Mouse (Mus musculus) liver, adult 2 months (tissue): ENCODE measurements around the gene Agap1.

Source experiments
- CTCF ChIP-seq: fragments of 200-500 bp; IDR thresholded peaks from 2 replicates; pipeline ENCODE4 v1.5.1; 2011; ENCODE audit warnings: low read depth, low read length, control low read depth
- POLR2A ChIP-seq: fragments of 200-500 bp; IDR thresholded peaks from 2 replicates; pipeline ENCODE4 v1.6.1; 2011; ENCODE audit warnings: low read length, control low read depth; ENCODE audit not compliant: insufficient read depth; ENCODE audit errors: extremely low read depth

- TF ChIP-seq POLR2A = no peak
- TF ChIP-seq CTCF = no peak
These were observed 48.6 kb upstream of the Agap1 start for GRCm38 (mm10) chr1:89405991-89406390.
